Mouse (Mus musculus): ENCODE data around the gene Dab1. TPM values are rescaled to one million over a fixed set of nuclear protein-coding genes. Genes with fewer than 3 reads are reported as not detected.

The Dab1 gene
- polyA plus RNA-seq, 1 experiment from 2014 or later = 3.6 TPM

DNA sequence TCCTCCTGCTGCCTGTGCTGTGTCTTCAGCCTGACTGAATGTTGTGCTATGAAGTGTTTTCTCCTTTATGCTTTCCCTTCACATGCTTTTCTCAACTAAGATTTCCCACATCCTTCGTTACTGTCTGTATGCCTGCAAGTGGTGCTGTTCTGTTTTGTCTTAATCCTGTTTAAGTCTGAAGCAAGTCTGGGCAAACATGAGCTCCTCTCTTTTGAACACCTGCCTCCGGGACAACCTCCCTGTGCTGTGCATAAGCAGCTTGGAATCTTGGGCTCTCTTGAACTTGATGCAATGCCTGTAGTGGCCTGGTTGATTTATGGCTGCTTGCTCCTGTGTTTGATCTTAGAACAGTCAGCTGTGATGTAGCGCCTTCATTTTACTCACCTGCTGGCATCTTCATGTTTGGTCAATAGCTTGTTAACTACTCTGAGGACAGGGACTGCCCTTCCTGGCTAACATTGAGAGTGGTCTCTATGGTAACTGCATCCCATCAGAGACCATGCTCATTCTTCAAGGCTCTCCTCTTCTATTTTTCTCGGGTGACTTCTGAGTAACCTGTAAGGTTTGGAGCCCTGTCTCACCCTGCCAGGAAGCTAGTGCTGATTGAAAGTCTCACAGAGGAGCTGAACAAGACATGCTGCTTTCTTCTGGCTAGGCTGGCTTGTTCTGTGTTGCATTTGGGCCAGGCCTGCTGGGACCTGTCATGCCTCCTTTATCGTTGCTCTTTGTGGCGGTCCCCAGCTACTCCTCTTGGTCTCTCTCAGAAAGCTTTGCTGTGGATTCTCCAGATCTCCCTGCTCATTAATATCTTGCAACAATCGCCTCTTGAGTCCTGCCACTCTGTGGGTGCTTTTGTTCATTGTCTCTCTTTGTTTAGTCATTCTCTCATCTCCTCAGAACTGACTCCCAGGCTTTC, 342.2 kb downstream of the Dab1 start:
- H3K27ac ChIP-seq = no peak overlapping the region
- no peak for DNase-seq (ENCODE audit: low spot score)
- H3K4me1 ChIP-seq = no peaks in the 10 kb centered on the region
- H3K4me3 ChIP-seq = no peak overlapping the region
- 70% methylated on average over 7 of the region's 7 CpGs for WGBS
- H3K36me3 ChIP-seq = no peaks in the 10 kb centered on the region
- peaks cover 4% of the 10 kb centered on the region; the same call in 1 of the 2 replicates for H3K27me3 ChIP-seq (ENCODE audit: insufficient read depth, poor library complexity, severe bottlenecking)
- no peaks in the 10 kb centered on the region for H3K9me3 ChIP-seq

DNA sequence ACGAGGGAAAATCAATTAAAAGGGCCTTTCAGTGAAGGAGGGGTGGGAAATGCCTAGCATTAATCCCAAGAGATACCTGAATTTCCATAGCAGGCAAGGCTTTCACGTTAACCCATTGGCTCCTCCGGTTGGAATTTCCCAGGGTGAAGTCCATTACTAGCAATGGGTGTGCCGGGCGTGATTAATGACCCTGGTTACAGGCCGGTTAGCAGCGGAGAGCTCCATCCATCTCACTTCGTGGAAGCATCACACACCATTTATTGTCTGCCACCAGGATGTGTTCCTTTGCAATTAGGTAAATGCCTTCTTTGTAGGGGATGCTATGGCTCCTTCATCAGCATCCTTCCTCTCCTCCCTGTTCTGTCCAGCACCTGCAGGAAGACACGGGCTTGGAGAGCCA, 350.7 kb downstream of the Dab1 start:
- Histone ChIP-seq H3K36me3 (no peaks in the 10 kb centered on the region), H3K27ac (no peak overlapping the region), H3K4me3 (no peak overlapping the region), H3K4me1 (no peaks in the 10 kb centered on the region), H3K9me3 (no peaks in the 10 kb centered on the region), H3K27me3 (ENCODE audit: insufficient read depth, poor library complexity, severe bottlenecking) (no peaks in the 10 kb centered on the region)
- WGBS = 72% methylated on average over 9 of the region's 9 CpGs
- no peak for DNase-seq (ENCODE audit: low spot score)

DNA sequence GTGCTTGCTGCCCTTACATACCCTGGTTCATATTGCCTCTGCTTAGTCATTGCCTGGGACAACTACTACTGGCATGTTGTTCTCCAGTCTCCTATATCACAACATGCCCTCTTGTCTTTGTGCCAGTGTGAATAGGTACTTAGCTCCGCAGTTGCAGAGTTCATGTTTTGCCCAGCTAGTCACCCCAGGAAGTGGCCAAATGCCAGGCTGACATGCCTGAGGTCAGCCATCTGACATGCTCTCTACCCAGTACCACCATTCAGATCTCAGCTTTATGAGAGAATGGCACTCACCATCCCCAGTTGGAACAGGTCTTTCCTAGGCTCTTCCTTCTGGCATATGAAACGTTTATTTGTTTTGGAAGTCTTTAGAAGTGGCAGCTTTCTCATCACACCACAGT, 355.4 kb downstream of the Dab1 start:
- Histone ChIP-seq H3K36me3 (no peaks in the 10 kb centered on the region), H3K4me3 (no peak overlapping the region), H3K4me1 (no peaks in the 10 kb centered on the region), H3K27me3 (ENCODE audit: insufficient read depth, poor library complexity, severe bottlenecking) (no peaks in the 10 kb centered on the region), H3K27ac (no peak overlapping the region), H3K9me3 (no peaks in the 10 kb centered on the region)
- DNase-seq (ENCODE audit: low spot score) = no peak
- WGBS = 72% methylated on average over 2 of the region's 2 CpGs

DNA sequence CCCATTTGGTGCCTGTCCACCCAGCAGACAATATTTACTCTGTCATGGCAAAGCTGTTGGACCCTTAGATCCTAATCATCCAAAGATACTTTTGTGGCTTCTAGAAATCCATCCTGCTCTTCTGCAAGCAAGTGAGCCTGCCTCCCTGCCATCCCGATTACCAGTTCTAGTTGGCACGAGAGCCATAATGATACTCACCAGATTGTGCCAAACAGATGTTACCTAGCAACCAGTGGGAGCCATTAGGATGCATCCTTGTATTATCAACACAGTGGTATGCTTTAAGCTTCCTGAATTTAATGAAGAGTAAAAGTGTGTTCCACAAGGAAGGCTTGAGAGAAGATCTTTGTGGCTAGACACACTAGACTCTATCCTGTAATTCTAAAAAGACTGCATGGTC, 355.8 kb downstream of the Dab1 start:
- no peak for DNase-seq (ENCODE audit: low spot score)
- WGBS = 82% methylated on average over 2 of the region's 2 CpGs
- Histone ChIP-seq H3K4me1 (no peaks in the 10 kb centered on the region), H3K9me3 (no peaks in the 10 kb centered on the region), H3K36me3 (no peaks in the 10 kb centered on the region), H3K4me3 (no peak overlapping the region), H3K27me3 (ENCODE audit: insufficient read depth, poor library complexity, severe bottlenecking) (no peaks in the 10 kb centered on the region), H3K27ac (no peak overlapping the region)

DNA sequence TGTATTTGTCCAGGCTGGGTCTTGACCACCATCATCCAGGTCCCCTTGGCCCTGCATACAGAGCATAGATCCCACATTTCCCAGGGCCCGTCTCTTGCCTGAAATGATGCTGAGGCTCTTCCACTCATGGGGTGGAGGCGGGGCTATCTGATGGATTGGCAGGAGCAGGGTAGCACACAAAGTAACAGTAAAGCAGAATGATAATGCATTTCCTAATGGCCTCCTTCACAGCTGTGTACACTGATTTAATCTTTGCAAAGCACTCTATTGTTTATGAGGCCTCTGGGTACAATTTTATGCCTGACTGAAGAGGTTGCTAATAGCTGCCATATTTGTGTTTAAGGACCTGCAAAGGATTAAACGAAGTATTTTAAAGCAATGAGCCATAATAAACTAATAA, 374.7 kb downstream of the Dab1 start:
- no peak for DNase-seq (ENCODE audit: low spot score)
- H3K27me3 ChIP-seq (ENCODE audit: insufficient read depth, poor library complexity, severe bottlenecking) = no peaks in the 10 kb centered on the region
- no peak overlapping the region for H3K27ac ChIP-seq
- WGBS = 77% methylated on average over 3 of the region's 3 CpGs
- no peaks in the 10 kb centered on the region for H3K4me1 ChIP-seq
- no peak overlapping the region for H3K4me3 ChIP-seq
- H3K9me3 ChIP-seq = no peaks in the 10 kb centered on the region
- H3K36me3 ChIP-seq = no peaks in the 10 kb centered on the region

DNA sequence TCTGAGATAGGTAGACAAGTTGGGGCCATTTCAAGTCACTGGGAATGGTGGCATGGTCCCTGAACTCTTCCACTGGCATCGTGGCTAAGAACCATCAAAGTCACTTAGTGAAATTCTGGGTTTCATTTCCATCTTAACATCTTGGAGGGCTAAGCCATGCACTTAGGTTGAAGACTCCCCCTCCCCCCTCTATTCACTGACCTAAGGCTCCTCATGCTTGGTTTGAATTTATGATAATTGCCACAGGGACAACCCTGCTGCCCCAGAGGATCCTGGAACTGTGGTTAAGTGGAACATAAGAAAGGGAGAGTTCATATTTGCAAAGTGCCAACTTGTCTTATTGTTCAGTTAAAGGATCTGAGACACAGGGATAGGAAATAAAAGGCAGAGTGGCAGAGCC, 375.2 kb downstream of the Dab1 start:
- no peak for DNase-seq (ENCODE audit: low spot score)
- H3K27me3 ChIP-seq (ENCODE audit: insufficient read depth, poor library complexity, severe bottlenecking) = no peaks in the 10 kb centered on the region
- H3K9me3 ChIP-seq = no peaks in the 10 kb centered on the region
- H3K4me3 ChIP-seq = no peak overlapping the region
- H3K27ac ChIP-seq = no peak overlapping the region
- H3K36me3 ChIP-seq = no peaks in the 10 kb centered on the region
- 69% methylated on average over 1 of the region's 1 CpGs for WGBS
- H3K4me1 ChIP-seq = no peaks in the 10 kb centered on the region

DNA sequence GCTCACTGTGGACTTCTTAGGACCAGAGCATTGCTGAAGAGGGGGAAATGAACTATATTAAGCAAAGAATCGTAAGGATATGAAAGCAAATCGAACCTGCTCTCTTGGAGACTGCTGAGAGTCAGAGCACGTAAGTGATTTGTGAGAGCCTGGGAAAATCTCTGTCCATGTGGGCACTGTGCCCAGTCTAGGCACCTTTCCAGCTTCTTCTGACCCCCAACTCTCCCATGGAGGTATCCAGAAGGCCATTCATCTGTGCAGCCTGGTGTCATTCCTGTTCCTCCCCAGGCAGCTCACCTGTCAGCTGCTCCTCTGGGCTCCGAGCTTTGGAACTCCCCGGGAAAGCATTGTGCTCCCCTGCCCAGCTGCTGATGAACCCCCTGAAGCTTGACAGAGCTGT, 389.2 kb downstream of the Dab1 start:
- no peak overlapping the region for H3K4me3 ChIP-seq
- H3K36me3 ChIP-seq = no peaks in the 10 kb centered on the region
- no peaks in the 10 kb centered on the region for H3K9me3 ChIP-seq
- no peaks in the 10 kb centered on the region for H3K4me1 ChIP-seq
- DNase-seq (ENCODE audit: low spot score) = no peak
- no peak overlapping the region for H3K27ac ChIP-seq
- 81% methylated on average over 5 of the region's 5 CpGs for WGBS
- no peaks in the 10 kb centered on the region for H3K27me3 ChIP-seq (ENCODE audit: insufficient read depth, poor library complexity, severe bottlenecking)

DNA sequence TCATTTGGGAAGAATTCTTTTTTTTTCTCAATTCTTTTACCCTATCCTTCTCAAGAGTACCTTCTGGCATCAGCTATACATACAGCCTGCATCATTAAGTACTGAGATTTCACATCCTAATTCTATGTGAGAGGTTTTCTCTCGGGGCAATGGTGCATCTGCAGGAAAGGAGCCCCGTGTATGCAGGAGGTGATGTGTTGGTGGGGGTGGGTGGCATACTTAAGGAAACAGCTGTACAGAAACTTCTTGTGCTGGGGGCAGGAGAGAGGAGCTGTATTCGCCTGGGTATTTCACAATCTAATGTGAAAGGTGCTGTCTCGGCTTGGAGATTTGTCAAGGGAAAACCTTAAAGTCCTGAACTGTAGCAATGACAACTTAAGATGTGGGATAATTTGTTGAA, 392.5 kb downstream of the Dab1 start:
- Histone ChIP-seq H3K36me3 (no peaks in the 10 kb centered on the region), H3K9me3 (no peaks in the 10 kb centered on the region), H3K27me3 (ENCODE audit: insufficient read depth, poor library complexity, severe bottlenecking) (no peaks in the 10 kb centered on the region), H3K4me3 (no peak overlapping the region), H3K27ac (no peak overlapping the region), H3K4me1 (no peaks in the 10 kb centered on the region)
- WGBS = 69% methylated on average over 4 of the region's 4 CpGs
- no peak for DNase-seq (ENCODE audit: low spot score)

DNA sequence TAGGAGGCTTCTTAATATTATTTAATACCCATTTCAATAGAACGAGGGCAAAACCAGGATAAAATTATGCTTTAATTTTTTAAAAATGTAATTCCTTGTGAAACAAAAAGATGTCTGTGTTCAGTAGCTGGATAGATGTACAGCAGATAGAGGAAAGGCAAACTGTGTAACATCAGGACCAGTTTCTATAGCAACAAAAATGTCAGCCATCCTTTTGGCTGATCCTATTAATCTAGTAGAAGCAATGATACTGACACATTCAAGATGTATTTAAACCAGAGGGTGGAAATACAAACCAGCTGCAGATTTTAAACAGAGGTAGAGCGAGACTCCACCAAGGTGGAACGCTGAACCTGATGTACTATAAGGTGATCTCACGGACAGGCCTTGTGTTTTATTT, 393.0 kb downstream of the Dab1 start:
- WGBS = 86% methylated on average over 4 of the region's 4 CpGs
- no peaks in the 10 kb centered on the region for H3K36me3 ChIP-seq
- H3K4me3 ChIP-seq = no peak overlapping the region
- no peaks in the 10 kb centered on the region for H3K27me3 ChIP-seq (ENCODE audit: insufficient read depth, poor library complexity, severe bottlenecking)
- no peaks in the 10 kb centered on the region for H3K9me3 ChIP-seq
- no peak overlapping the region for H3K27ac ChIP-seq
- DNase-seq (ENCODE audit: low spot score) = no peak
- H3K4me1 ChIP-seq = no peaks in the 10 kb centered on the region

DNA sequence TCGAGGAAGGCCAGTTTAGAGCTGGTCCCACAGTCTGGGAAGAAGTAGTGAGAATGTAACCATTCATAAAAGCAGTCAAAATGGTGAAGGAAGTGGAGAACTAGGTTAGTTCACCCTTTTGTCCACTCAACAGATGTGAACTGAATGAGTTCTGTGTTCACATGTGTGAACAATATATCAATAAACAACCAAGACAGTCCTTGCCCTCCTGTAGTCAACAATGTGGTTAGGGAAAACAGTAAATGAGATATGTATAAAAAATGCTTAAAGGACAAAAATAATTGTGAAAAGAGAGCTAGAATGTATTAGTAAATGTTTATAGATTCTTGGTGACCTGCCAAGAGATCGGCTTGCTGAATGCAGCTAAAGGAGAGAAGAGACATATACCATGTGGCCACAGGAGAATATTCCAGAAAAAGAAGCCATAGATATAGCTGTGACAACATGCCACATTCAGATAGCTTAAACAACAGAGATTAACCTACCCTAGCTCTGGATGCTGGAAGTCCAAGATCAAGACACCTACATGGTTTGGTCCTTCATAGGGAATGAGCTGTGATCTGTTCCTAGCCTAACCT, 406.0 kb downstream of the Dab1 start:
- DNase-seq (ENCODE audit: low spot score) = no peak
- 74% methylated on average over 2 of the region's 2 CpGs for WGBS
- no peaks in the 10 kb centered on the region for H3K4me1 ChIP-seq
- no peak overlapping the region for H3K4me3 ChIP-seq
- no peaks in the 10 kb centered on the region for H3K9me3 ChIP-seq
- H3K27me3 ChIP-seq (ENCODE audit: insufficient read depth, poor library complexity, severe bottlenecking) = no peaks in the 10 kb centered on the region
- no peak overlapping the region for H3K27ac ChIP-seq
- H3K36me3 ChIP-seq = no peaks in the 10 kb centered on the region

DNA sequence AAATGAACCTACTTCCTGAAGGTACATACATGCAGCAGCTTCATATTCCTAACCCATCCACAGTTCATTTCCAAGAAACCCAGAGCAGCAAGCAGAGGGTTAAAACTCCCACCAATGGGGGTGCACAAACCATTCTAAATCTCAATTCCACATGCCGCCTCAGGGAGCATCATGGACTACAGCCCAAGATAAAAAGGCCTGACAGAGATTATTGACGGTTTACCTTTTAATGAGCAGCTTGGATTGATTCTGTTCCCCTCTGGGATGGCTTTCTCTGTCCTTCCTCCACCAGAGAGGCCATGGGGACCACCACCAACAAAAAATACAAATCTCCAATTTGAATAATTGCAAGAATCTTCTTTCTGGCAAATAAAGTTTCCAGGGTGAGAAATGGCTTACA, 407.7 kb downstream of the Dab1 start:
- H3K9me3 ChIP-seq = no peaks in the 10 kb centered on the region
- H3K4me1 ChIP-seq = no peaks in the 10 kb centered on the region
- no peaks in the 10 kb centered on the region for H3K36me3 ChIP-seq
- H3K4me3 ChIP-seq = no peak overlapping the region
- H3K27me3 ChIP-seq (ENCODE audit: insufficient read depth, poor library complexity, severe bottlenecking) = no peaks in the 10 kb centered on the region
- WGBS = 50% methylated on average over 2 of the region's 2 CpGs
- no peak for DNase-seq (ENCODE audit: low spot score)
- H3K27ac ChIP-seq = no peak overlapping the region

DNA sequence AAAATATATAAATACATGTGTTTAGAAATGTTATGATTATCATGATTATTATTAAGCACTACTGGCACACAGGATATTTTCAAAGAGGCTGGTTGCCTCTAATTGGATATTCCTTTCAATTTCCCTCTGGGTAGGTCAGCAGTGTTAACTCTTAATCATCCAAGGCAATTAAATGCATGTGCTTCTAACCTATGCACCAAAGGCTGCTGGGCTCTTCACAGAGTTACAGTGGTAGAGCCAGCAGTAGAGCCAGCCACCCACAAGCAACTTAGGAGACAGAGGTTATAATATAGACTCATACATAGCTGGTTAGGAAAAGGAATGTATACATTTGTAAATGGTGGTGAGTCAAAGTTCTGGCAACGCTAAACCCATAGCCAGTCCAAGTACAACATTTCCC, 408.1 kb downstream of the Dab1 start:
- H3K9me3 ChIP-seq = no peaks in the 10 kb centered on the region

DNA sequence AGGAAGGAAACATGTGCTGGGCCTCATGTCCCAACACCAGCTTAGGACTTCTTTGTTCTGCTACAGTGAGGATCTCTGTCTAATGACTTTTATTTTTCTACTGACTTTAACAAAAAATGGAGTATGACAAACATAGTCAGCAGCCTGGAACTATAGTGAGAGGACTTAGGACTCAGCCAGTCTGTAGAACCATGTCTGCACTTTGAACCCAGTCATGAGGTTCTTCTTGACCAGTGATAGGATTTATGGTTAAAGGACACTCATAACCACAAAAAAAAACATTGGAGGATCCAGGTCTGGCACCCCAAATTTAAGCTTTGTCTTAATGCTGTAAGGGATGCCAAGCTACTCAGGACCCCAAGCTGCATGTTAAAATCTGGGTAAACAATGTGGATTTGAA, 416.9 kb downstream of the Dab1 start:
- Histone ChIP-seq H3K9me3 (no peaks in the 10 kb centered on the region), H3K27ac (no peak overlapping the region), H3K4me1 (no peaks in the 10 kb centered on the region), H3K36me3 (no peaks in the 10 kb centered on the region), H3K27me3 (ENCODE audit: insufficient read depth, poor library complexity, severe bottlenecking) (no peaks in the 10 kb centered on the region), H3K4me3 (no peak overlapping the region)
- DNase-seq (ENCODE audit: low spot score) = no peak

More for the DNA sequence above, 408.1 kb downstream of the Dab1 start:
- Histone ChIP-seq H3K36me3 (no peaks in the 10 kb centered on the region), H3K27me3 (ENCODE audit: insufficient read depth, poor library complexity, severe bottlenecking) (no peaks in the 10 kb centered on the region), H3K4me3 (no peak overlapping the region), H3K4me1 (no peaks in the 10 kb centered on the region), H3K27ac (no peak overlapping the region)
- no peak for DNase-seq (ENCODE audit: low spot score)
- WGBS = 71% methylated on average over 1 of the region's 1 CpGs

All from heart, embryonic 10.5 days (tissue).